Mouse (Mus musculus) heart, embryonic 14.5 days (tissue): ENCODE measurements at regions not wholly inside any gene's neighbourhood (a gene's known extent, or its start where the extent isn't known, plus 50 kb on each side); places are given as distances from the start of the nearest gene placed in this dataset.

Experiments used
- ATAC-seq: fragments of 200-750 bp; cut with Nextera tagmentation; 2 replicates; pipeline ENCODE4 v1.8.0; 2017; ENCODE audit warnings: low read depth, moderate TSS enrichment; ENCODE audit not compliant: insufficient number of reproducible peaks, insufficient read depth, low FRiP score
- H3K27ac ChIP-seq, 2 experiments: fragments of 200-500 bp in 1 of 2; fragments of 300-500 bp in 1 of 2; sonication (generic) in 1 of 2; replicated peaks in 1 of 2; 2 replicates each; pipeline ENCODE4 v1.5.1; 2012 to 2014; ENCODE audit warnings: low read depth in 2 of 2, low read length in 2 of 2, control low read depth in 1 of 2, mild to moderate bottlenecking in 1 of 2, mixed read lengths in 1 of 2; ENCODE audit not compliant: control insufficient read depth in 1 of 2, insufficient read depth in 1 of 2
- H3K27me3 ChIP-seq: fragments of 300-500 bp; sonication (generic); 2 replicates; pipeline ENCODE4 v1.6.1; 2014; ENCODE audit warnings: mild to moderate bottlenecking, low read length, control low read depth; ENCODE audit not compliant: control insufficient read depth, insufficient read depth
- H3K36me3 ChIP-seq: fragments of 300-500 bp; sonication (generic); 2 replicates; pipeline ENCODE4 v1.6.1; 2014; ENCODE audit warnings: mild to moderate bottlenecking, control low read depth, low read length, mixed read lengths; ENCODE audit not compliant: control insufficient read depth, insufficient read depth
- H3K4me1 ChIP-seq, 2 experiments: fragments of 200-500 bp in 1 of 2; fragments of 300-500 bp in 1 of 2; sonication (generic) in 1 of 2; 2 replicates each; pipeline ENCODE4 v1.6.1; 2012 to 2014; ENCODE audit warnings: low read length in 2 of 2, control low read depth in 1 of 2, mixed read lengths in 1 of 2; ENCODE audit not compliant: control insufficient read depth in 2 of 2, insufficient read depth in 2 of 2
- H3K4me2 ChIP-seq: fragments of 300-500 bp; sonication (generic); 2 replicates; pipeline ENCODE4 v1.6.1; 2014; ENCODE audit warnings: mild to moderate bottlenecking, low read length
- H3K4me3 ChIP-seq, 2 experiments: fragments of 200-500 bp in 1 of 2; fragments of 300-500 bp in 1 of 2; sonication (generic) in 1 of 2; 2 replicates each; pipeline ENCODE4 v1.5.1; 2012 to 2014; ENCODE audit warnings: low read length in 2 of 2, mild to moderate bottlenecking in 2 of 2, control low read depth in 1 of 2, low read depth in 1 of 2, moderate library complexity in 1 of 2; ENCODE audit not compliant: control insufficient read depth in 1 of 2, insufficient read depth in 1 of 2
- H3K9ac ChIP-seq: fragments of 300-500 bp; sonication (generic); 2 replicates; pipeline ENCODE4 v1.6.1; 2014; ENCODE audit warnings: mild to moderate bottlenecking, low read length
- H3K9me3 ChIP-seq: fragments of 300-500 bp; sonication (generic); 2 replicates; pipeline ENCODE4 v1.6.1; 2016; ENCODE audit warnings: low read length, control low read depth; ENCODE audit not compliant: control insufficient read depth
- WGBS: fragments of 180-500 bp; shearing (Covaris S2); extraction: QIAGEN DNeasy Blood & Tissue Kit; methylation state at CpG from one replicate; pipeline ENCODE4 v1.1.7; 2014; 5-methylcytosine and 5-hydroxymethylcytosine counted together

DNA sequence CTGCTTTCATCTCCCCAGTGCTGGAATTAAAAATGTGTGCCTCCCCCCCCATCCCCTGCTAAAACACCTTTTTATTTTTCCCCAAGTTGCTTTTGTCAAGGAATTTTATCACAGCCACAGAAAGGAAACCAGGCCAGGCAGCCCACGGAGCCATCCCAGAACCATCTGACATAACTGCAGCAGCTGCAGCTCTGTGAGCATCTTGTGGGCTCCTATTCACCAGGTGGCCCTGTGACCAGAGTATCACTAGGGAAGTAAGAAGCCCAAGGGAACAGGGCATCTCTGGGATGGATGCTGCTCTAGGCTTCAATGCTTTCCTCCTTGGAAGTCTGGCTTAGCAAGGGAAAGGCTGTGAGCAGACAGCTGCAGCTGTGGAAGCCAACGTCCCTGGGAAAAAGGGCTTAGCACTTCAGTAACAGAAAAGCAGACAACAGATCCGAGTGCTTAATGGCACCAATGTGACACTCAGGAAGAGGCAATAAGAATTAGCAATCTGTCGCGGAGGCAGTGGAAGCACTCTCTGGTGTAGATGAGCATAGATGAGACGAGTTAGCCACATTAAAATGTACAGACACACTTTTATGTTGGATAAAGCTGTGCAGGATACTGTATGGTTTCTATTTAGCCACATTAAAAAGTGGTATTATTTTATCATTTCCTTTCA, 1183.0 kb downstream of the 4930447A16Rik start:
- H3K4me3 ChIP-seq: no peak overlapping the region
- H3K4me2 ChIP-seq: no peak overlapping the region
- no peaks in the 10 kb centered on the region; the same call in 1 of the 2 replicates for H3K9me3 ChIP-seq
- H3K27ac ChIP-seq: no peak overlapping the region
- H3K4me1 ChIP-seq: peaks cover 2 to 7% of the 10 kb centered on the region in 2 experiments; a peak in 2 of 4 replicates
- no peak overlapping the region for H3K9ac ChIP-seq
- WGBS: 69% methylated on average over 6 of the region's 6 CpGs
- no peaks in the 10 kb centered on the region for H3K36me3 ChIP-seq
- ATAC-seq: no peak
- H3K27me3 ChIP-seq: no peaks in the 10 kb centered on the region

DNA sequence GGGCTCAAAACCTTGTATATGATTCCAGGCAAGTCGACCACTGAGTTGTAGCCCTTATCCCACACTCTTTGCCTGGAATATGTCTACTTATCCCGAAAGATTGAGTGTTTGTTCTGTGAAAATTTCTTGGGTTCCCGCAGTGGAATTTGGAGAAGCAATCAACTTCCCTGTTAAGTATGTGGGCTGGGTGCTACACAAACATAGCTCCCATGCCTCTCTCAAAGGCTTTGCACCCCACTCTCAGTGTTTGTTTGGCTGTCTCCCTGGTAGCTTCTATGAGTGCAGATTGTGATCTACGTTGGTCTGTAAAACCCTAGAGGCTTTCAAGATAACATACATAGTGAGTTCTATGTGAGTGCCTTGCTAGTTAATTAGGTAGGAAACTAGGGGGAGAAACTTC, 1184.2 kb downstream of the 4930447A16Rik start:
- no peaks in the 10 kb centered on the region for H3K36me3 ChIP-seq
- WGBS: 74% methylated on average over 4 of the region's 4 CpGs
- H3K9ac ChIP-seq: no peak overlapping the region
- ATAC-seq: no peak
- no peaks in the 10 kb centered on the region for H3K27me3 ChIP-seq
- peaks cover 2 to 7% of the 10 kb centered on the region in 2 experiments; a peak in 2 of 4 replicates for H3K4me1 ChIP-seq
- H3K4me2 ChIP-seq: no peak overlapping the region
- H3K27ac ChIP-seq: no peak overlapping the region
- H3K9me3 ChIP-seq: no peaks in the 10 kb centered on the region; the same call in 1 of the 2 replicates
- no peak overlapping the region for H3K4me3 ChIP-seq
